Mouse (Mus musculus): ENCODE measurements around the gene Hcfc1r1. TPM values are rescaled to one million over a fixed set of nuclear protein-coding genes. Genes with fewer than 3 reads are reported as not detected.
A peak's percentile ranks its signal among the peaks of the same experiment; 100 is the strongest.

Hcfc1r1 gene
- polyA plus RNA-seq, 1 experiment from 2014 or later, result 137 TPM

- no peak overlapping the region for H3K27ac ChIP-seq (ENCODE audit: low read length)
- no peak overlapping the region for H3K4me3 ChIP-seq (ENCODE audit: low read depth, low read length)
- H3K36me3 ChIP-seq (ENCODE audit: control insufficient read depth, insufficient read depth, low read length), result no peaks in the 10 kb centered on the region
- H3K4me2 ChIP-seq (ENCODE audit: low read length), result no peak overlapping the region
- ATAC-seq, result no peak
- peaks cover 5% of the 10 kb centered on the region; the same call in 1 of the 2 replicates for H3K27me3 ChIP-seq (ENCODE audit: control insufficient read depth, insufficient read depth, low read depth, low read length)
- no peak overlapping the region for H3K9ac ChIP-seq (ENCODE audit: low read depth, low read length)
- H3K4me1 ChIP-seq (ENCODE audit: control insufficient read depth, insufficient read depth, low read length), result no peaks in the 10 kb centered on the region
- 66% methylated on average over 6 of the region's 6 CpGs for WGBS
- H3K9me3 ChIP-seq (replicated peaks; ENCODE audit: control insufficient read depth, low read length, poor library complexity, severe bottlenecking), result no peaks in the 10 kb centered on the region
Observed at GRCm38 (mm10) chr17:23654001-23654400, 19.4 kb upstream of the Hcfc1r1 start.

DNA sequence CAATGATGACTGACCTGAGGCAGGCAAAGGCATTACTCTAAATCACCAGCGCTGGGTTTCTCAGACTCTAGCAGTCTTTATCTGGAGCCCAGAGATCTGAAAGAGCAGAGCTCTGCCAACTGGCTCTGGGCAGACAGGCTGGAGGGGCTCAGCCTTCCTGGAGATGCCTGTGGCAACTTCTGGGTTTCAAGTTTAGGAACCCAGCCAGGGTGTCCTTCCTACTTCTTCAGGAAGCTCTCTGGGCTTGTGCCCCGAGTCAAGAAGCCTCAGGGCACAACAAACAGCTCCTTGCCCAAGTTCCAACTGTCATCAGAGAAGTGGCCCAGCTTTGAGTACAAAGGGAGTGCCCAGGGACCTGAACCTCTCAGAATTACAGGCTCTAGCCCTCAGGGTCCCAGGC lies 19.0 kb upstream of the Hcfc1r1 start:
- H3K9me3 ChIP-seq (replicated peaks; ENCODE audit: control insufficient read depth, low read length, poor library complexity, severe bottlenecking), result no peaks in the 10 kb centered on the region
- 63% methylated on average over 2 of the region's 2 CpGs for WGBS

DNA sequence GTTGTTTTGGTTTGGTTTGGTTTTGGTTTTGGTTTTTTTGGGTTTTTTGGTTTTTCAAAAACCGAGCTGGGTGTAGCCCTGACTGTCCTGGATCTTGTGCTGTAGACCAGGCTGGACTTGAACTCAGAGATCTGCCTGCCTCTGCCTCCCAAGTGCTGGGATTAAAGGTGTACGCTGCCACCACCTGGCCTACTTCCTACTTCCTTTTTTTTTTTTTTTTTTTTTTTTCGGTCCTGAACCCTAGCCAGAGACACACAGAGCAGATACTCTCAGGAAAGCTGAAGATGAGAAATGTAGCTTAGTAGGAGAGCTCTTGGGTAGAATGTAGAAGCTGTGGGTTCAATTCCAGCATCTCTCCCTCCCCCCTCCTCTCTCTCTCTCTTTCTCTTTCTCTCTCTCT lies 14.9 kb upstream of the Hcfc1r1 start:
- Histone ChIP-seq H3K4me3 (ENCODE audit: low read depth, low read length) (no peak overlapping the region), H3K36me3 (ENCODE audit: control insufficient read depth, insufficient read depth, low read length) (no peaks in the 10 kb centered on the region), H3K27ac (ENCODE audit: low read length) (no peak overlapping the region), H3K9me3 (replicated peaks; ENCODE audit: control insufficient read depth, low read length, poor library complexity, severe bottlenecking) (no peaks in the 10 kb centered on the region), H3K9ac (ENCODE audit: low read depth, low read length) (no peak overlapping the region), H3K27me3 (ENCODE audit: control insufficient read depth, insufficient read depth, low read depth, low read length) (peaks cover 39% of the 10 kb centered on the region), H3K4me2 (ENCODE audit: low read length) (no peak overlapping the region), H3K4me1 (ENCODE audit: control insufficient read depth, insufficient read depth, low read length) (no peaks in the 10 kb centered on the region)
- ATAC-seq, result no peak
- 83% methylated on average over 3 of the region's 3 CpGs for WGBS

More for the DNA sequence above, 19.0 kb upstream of the Hcfc1r1 start:
- Histone ChIP-seq H3K4me3 (ENCODE audit: low read depth, low read length) (no peak overlapping the region), H3K9ac (ENCODE audit: low read depth, low read length) (no peak overlapping the region), H3K36me3 (ENCODE audit: control insufficient read depth, insufficient read depth, low read length) (no peaks in the 10 kb centered on the region), H3K27ac (ENCODE audit: low read length) (no peak overlapping the region), H3K4me2 (ENCODE audit: low read length) (no peak overlapping the region), H3K27me3 (ENCODE audit: control insufficient read depth, insufficient read depth, low read depth, low read length) (peaks cover 7% of the 10 kb centered on the region), H3K4me1 (ENCODE audit: control insufficient read depth, insufficient read depth, low read length) (no peaks in the 10 kb centered on the region)
- ATAC-seq, result no peak

DNA sequence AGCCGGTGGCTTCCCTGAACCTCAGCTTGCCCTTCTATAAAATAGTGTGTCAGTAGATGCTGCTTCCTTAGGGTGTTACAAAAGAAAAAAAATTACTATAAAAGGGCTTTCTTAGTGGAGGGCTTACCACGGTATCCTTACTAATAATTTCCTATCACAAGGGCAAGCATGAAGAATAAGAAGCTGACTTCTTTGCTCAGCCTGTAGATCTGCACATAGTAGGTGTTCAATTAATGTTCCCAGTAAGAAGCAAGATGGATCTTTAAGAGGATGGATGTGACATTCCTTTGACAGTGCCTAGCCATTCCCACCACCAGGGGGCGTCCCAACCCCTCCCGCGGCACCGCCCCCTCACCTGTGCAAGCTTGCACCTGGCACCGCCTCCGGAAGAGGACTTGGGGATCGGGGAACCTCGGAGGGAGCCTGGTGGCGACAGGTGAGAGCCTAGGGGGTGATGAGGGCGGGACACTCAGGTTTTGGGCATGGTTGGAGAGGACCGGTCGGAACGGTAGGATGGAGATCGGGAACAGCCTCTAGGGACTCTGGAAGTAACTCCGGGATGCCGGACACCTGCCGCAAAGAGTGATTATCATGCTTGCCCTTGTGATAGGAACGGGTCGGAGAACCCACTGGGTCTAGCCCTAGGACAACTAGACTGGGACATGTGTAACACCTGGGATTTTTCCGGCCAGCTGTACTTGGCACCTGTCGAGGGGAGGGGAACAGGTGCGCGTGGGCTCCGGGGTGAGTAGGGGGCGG lies 13.1 kb upstream of the Hcfc1r1 start, which contains the start of gene Bicdl2:
Bicdl2 (plus strand) TSS at position 390 of the 759 bp plus-strand sequence.
- Histone ChIP-seq H3K9ac (ENCODE audit: low read depth, low read length) (no peak within 1 kb of the TSS), H3K4me2 (ENCODE audit: low read length) (no peak within 1 kb of the TSS)

GRCm38 (mm10) chr17:23660876-23661200 lies 12.6 kb upstream of the Hcfc1r1 start:
- Histone ChIP-seq H3K4me2 (ENCODE audit: low read length) (no peak overlapping the region), H3K4me3 (ENCODE audit: low read depth, low read length) (no peak overlapping the region), H3K9ac (ENCODE audit: low read depth, low read length) (no peak overlapping the region), H3K27ac (ENCODE audit: low read length) (no peak overlapping the region), H3K9me3 (replicated peaks; ENCODE audit: control insufficient read depth, low read length, poor library complexity, severe bottlenecking) (no peaks in the 10 kb centered on the region), H3K4me1 (ENCODE audit: control insufficient read depth, insufficient read depth, low read length) (no peaks in the 10 kb centered on the region), H3K36me3 (ENCODE audit: control insufficient read depth, insufficient read depth, low read length) (no peaks in the 10 kb centered on the region), H3K27me3 (ENCODE audit: control insufficient read depth, insufficient read depth, low read depth, low read length) (peaks cover 39% of the 10 kb centered on the region)
- no peak for ATAC-seq
- WGBS, result 3% methylated on average over 12 of the region's 14 CpGs

More for the DNA sequence above, 13.1 kb upstream of the Hcfc1r1 start, which contains the start of gene Bicdl2:
- Histone ChIP-seq H3K4me3 (ENCODE audit: low read depth, low read length) (no peak within 1 kb of the TSS), H3K27ac (ENCODE audit: low read length) (no peak within 1 kb of the TSS), H3K27me3 (ENCODE audit: control insufficient read depth, insufficient read depth, low read depth, low read length) (peaks cover 39% of the 10 kb centered on the region), H3K36me3 (ENCODE audit: control insufficient read depth, insufficient read depth, low read length) (no peaks in the 10 kb centered on the region), H3K9me3 (replicated peaks; ENCODE audit: control insufficient read depth, low read length, poor library complexity, severe bottlenecking) (no peaks in the 10 kb centered on the region), H3K4me1 (ENCODE audit: control insufficient read depth, insufficient read depth, low read length) (no peaks in the 10 kb centered on the region)
- no peak for ATAC-seq
- WGBS, result 5% methylated on average over 27 of the region's 27 CpGs

DNA sequence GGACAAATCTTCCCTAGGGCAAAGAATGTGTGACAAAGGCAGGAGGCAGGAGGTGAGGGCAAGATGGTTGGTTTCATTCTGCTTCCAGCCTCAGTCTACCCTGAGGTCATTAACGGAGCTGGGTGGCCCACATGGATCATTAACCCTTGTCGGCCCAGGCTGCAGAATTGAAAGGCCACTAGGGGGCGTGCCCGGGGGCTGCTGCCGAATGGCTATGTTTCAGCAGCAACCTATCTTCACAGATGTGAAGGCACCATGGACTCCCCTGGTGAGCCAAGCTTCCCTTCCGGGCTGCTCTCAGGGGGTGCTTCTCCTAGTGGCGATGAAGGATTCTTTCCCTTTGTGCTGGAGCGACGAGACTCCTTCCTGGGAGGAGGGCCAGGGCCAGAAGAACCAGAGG lies 11.9 kb upstream of the Hcfc1r1 start:
- H3K27me3 ChIP-seq (ENCODE audit: control insufficient read depth, insufficient read depth, low read depth, low read length), result peaks cover 39% of the 10 kb centered on the region
- no peaks in the 10 kb centered on the region for H3K9me3 ChIP-seq (replicated peaks; ENCODE audit: control insufficient read depth, low read length, poor library complexity, severe bottlenecking)
- H3K27ac ChIP-seq (ENCODE audit: low read length), result no peak overlapping the region
- ATAC-seq, result no peak
- H3K36me3 ChIP-seq (ENCODE audit: control insufficient read depth, insufficient read depth, low read length), result no peaks in the 10 kb centered on the region
- H3K4me3 ChIP-seq (ENCODE audit: low read depth, low read length), result no peak overlapping the region
- H3K4me2 ChIP-seq (ENCODE audit: low read length), result no peak overlapping the region
- H3K9ac ChIP-seq (ENCODE audit: low read depth, low read length), result no peak overlapping the region
- no peaks in the 10 kb centered on the region for H3K4me1 ChIP-seq (ENCODE audit: control insufficient read depth, insufficient read depth, low read length)
- 1% methylated on average over 9 of the region's 9 CpGs for WGBS

GRCm38 (mm10) chr17:23664556-23665021 lies 8.8 kb upstream of the Hcfc1r1 start:
- Histone ChIP-seq H3K36me3 (ENCODE audit: control insufficient read depth, insufficient read depth, low read length) (peaks cover 7% of the 10 kb centered on the region), H3K27me3 (ENCODE audit: control insufficient read depth, insufficient read depth, low read depth, low read length) (peaks cover 31% of the 10 kb centered on the region), H3K4me2 (ENCODE audit: low read length) (no peak overlapping the region), H3K9me3 (replicated peaks; ENCODE audit: control insufficient read depth, low read length, poor library complexity, severe bottlenecking) (no peaks in the 10 kb centered on the region), H3K27ac (ENCODE audit: low read length) (no peak overlapping the region), H3K4me1 (ENCODE audit: control insufficient read depth, insufficient read depth, low read length) (no peaks in the 10 kb centered on the region), H3K4me3 (ENCODE audit: low read depth, low read length) (no peak overlapping the region), H3K9ac (ENCODE audit: low read depth, low read length) (no peak overlapping the region)
- ATAC-seq, result peak; percentile 41; the same call in 1 of the 2 replicates
- WGBS, result 11% methylated on average over 5 of the region's 5 CpGs

GRCm38 (mm10) chr17:23665511-23665910 lies 7.9 kb upstream of the Hcfc1r1 start:
- no peak overlapping the region for H3K4me2 ChIP-seq (ENCODE audit: low read length)
- WGBS, result 85% methylated on average over 14 of the region's 14 CpGs
- no peak overlapping the region for H3K9ac ChIP-seq (ENCODE audit: low read depth, low read length)
- 0 out of 2 replicates have a peak, but pooled peaks have one; percentile 12 for ATAC-seq
- no peaks in the 10 kb centered on the region for H3K4me1 ChIP-seq (ENCODE audit: control insufficient read depth, insufficient read depth, low read length)
- H3K27ac ChIP-seq (ENCODE audit: low read length), result no peak overlapping the region
- peaks cover 9% of the 10 kb centered on the region for H3K36me3 ChIP-seq (ENCODE audit: control insufficient read depth, insufficient read depth, low read length)
- peaks cover 21% of the 10 kb centered on the region for H3K27me3 ChIP-seq (ENCODE audit: control insufficient read depth, insufficient read depth, low read depth, low read length)
- no peaks in the 10 kb centered on the region for H3K9me3 ChIP-seq (replicated peaks; ENCODE audit: control insufficient read depth, low read length, poor library complexity, severe bottlenecking)
- no peak overlapping the region for H3K4me3 ChIP-seq (ENCODE audit: low read depth, low read length)

- Histone ChIP-seq H3K36me3 (ENCODE audit: control insufficient read depth, insufficient read depth, low read length) (peaks cover 9% of the 10 kb centered on the region), H3K9me3 (replicated peaks; ENCODE audit: control insufficient read depth, low read length, poor library complexity, severe bottlenecking) (no peaks in the 10 kb centered on the region), H3K9ac (ENCODE audit: low read depth, low read length) (no peak overlapping the region), H3K27me3 (ENCODE audit: control insufficient read depth, insufficient read depth, low read depth, low read length) (peaks cover 3% of the 10 kb centered on the region), H3K4me1 (ENCODE audit: control insufficient read depth, insufficient read depth, low read length) (peaks cover 15% of the 10 kb centered on the region), H3K4me3 (ENCODE audit: low read depth, low read length) (no peak overlapping the region), H3K27ac (ENCODE audit: low read length) (no peak overlapping the region), H3K4me2 (ENCODE audit: low read length) (no peak overlapping the region)
- no peak for ATAC-seq
- WGBS, result 89% methylated on average over 6 of the region's 7 CpGs
Observed at GRCm38 (mm10) chr17:23670516-23671074, 2.8 kb upstream of the Hcfc1r1 start.
